Mouse (Mus musculus): ENCODE measurements around the gene Pdxk.
A peak's percentile ranks its signal among the peaks of the same experiment; 100 is the strongest.

Gene Pdxk

GRCm38 (mm10) chr10:78460463-78460862, 4.3 kb downstream of the Pdxk start:
- DNase-seq (ENCODE audit: inconsistent age in 2 of 2, low spot score in 1 of 2), result no peak

DNA sequence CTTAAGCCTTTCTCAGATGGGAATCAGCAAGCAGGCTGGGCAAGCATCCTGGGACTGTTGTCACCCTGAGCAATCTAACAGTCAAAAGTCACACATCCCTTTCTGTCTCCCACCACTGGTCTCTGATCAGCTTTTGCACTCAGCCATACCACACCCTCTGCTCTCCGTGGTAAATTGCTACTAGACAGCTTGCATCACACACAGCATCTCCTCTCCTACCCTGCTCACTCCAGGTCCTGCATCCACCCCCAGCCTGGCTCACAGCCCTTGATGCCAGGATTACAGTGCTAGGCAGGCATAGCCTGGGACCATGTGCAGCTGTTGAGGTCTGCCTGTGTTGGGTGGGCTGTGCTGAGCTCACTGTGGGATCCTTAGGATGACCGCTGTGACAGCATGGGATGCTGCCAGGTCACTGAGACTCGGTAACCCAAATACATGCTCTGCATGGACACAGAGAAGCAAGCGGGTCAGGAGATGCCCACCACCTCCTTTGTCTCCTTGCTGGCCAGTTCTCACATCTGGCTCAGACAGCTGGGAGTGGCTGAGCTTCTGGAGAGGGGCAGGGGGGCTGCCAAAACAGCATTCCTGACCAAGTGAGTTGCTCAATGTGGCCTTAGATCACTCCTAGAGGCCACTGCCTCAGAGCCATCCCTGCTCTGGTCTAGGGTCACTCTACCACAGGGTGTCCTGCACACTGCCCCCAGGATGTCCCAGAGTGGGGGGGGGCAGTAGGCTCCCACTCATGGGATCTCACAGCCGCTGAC, 6.2 kb downstream of the Pdxk start:
- peak in 1 of 2 experiments; percentile 50 for DNase-seq (ENCODE audit: inconsistent age in 2 of 2, low spot score in 1 of 2)

DNA sequence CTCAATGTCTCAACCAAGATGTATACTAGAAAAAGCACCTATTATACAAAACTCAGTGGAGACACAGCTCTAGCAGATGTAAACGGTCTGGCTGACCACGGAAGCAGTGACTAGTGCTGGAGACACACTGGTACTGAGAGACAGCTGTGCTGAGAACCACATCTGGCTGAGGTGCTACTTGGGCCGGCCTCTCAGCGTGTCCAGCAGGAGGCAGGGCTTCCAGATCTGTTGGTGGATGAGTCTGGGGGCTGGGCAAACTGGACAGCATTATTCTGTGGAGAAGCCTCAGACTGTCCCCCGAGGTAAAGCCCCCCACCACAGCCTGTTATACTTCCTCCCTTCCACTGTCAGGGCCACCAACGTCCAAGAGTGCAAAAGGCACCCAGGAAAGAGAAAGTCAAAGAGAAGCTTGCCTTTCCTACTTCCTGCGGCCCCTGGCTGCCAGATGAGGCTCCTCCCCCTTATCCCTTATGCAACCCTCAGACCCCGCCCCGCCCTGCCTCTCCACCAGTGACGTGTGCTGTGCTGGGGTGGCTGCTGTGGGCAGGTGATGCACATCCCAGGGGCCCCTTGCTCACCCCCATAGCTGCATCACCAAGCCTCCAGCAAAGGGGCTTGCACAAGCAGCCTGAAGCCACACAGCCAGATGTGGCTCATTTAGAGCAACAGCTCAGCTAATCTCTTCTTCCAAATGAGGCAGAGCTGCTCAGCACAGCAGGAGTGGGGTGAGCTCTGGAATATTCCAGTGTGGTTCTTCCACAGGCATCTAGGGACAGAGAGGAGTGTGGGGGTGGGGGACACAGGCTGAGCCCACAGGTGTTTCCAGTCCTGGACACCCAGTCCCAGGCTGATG, 7.1 kb downstream of the Pdxk start:
- DNase-seq (ENCODE audit: inconsistent age in 2 of 2, low spot score in 1 of 2), result peak; percentile 66 to 75

DNA sequence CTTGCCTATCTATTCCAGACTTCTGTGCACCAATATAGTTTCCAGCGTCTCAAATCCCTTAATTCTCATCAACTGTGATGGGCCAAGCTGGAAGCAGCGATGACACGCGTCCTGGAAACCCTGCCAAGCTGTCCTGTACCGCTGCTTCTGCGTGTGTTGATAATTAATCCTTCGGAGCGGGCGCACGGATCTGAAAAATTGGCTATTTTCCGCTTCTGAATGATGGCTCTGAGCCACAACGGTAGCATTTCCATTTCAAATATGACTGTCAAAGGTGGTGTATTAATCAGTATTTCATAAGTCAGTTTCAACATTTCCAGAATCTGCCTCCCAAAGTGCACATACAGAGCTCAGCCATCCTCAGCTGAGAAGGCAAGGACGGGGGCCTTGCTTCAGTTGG, 8.1 kb downstream of the Pdxk start:
- no peak for DNase-seq (ENCODE audit: inconsistent age in 2 of 2, low spot score in 1 of 2)

- peak; percentile 81 to 82 for DNase-seq (ENCODE audit: inconsistent age in 2 of 2, low spot score in 1 of 2)
Measured at GRCm38 (mm10) chr10:78452641-78453040, 12.1 kb downstream of the Pdxk start.

- no peak for DNase-seq (ENCODE audit: inconsistent age in 2 of 2, low spot score in 1 of 2)
Measured at GRCm38 (mm10) chr10:78450761-78451160, 14.0 kb downstream of the Pdxk start.

- no peak for DNase-seq (ENCODE audit: inconsistent age in 2 of 2, low spot score in 1 of 2)
Measured at GRCm38 (mm10) chr10:78447396-78447795, 17.4 kb downstream of the Pdxk start.

GRCm38 (mm10) chr10:78446195-78446594, 18.6 kb downstream of the Pdxk start:
- peak in 1 of 2 experiments; percentile 67 for DNase-seq (ENCODE audit: inconsistent age in 2 of 2, low spot score in 1 of 2)

DNA sequence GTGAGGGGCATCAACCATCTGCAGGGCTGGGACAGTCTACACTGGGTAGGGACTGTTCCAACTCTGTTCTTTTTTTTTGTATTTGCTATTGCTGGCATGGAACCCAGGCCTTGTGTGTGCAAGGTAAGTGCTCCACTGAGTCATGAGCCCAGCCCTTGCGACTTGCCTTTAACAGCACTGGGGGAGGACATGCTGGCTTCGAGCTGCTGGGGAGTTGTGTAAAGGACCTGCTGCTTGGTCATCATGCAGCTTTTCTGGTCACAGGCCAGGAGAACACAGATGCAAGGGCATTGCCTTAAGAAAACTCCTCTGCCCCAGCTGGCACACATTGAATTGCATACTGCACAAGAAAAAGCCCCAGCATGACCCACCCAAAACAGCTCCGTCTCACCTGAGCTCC, 22.5 kb downstream of the Pdxk start:
- DNase-seq (ENCODE audit: inconsistent age in 2 of 2, low spot score in 1 of 2), result peak in 1 of 2 experiments; percentile 65

DNA sequence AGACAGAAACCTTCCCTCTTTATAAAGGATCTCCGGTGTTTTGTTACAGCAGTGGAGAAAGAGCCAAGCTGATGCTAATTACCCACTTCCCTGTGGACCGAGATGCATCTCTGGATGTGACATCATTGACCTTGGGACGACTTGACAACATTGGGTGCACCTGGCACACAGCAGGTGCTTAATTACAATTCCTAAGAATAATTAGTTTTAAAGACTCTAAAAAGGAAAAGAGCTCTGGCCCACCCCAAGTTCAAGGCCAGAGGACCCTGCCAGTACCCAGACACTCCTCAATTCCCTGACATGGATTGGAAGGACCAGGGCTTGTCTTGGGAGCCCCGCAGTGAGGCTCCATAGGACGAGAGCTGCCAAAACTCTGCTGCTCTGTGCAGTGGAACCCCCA, 23.2 kb downstream of the Pdxk start:
- DNase-seq (ENCODE audit: inconsistent age in 2 of 2, low spot score in 1 of 2), result no peak

GRCm38 (mm10) chr10:78440812-78441211, 24.0 kb downstream of the Pdxk start:
- DNase-seq (ENCODE audit: inconsistent age in 2 of 2, low spot score in 1 of 2), result peak in 1 of 2 experiments; percentile 60

DNA sequence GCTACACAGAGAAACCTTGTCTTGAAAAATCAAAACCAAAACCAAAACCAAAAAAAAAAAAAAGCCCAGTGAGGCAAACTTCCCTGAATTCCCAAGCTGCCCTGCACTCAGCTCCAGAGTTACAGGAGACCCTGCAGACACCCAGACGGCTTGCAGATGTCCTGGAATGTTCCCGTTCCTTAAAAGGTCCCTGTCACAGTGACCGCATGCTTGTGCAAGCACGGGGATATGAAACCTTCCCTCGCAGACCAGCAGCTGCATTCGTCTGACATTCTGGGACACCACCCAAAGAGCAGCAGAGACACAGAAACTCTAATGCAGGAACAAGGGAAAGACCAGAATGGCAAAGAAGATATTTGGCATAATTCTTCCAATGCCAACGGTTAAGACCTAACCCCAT, 24.8 kb downstream of the Pdxk start:
- DNase-seq (ENCODE audit: inconsistent age in 2 of 2, low spot score in 1 of 2), result no peak

DNA sequence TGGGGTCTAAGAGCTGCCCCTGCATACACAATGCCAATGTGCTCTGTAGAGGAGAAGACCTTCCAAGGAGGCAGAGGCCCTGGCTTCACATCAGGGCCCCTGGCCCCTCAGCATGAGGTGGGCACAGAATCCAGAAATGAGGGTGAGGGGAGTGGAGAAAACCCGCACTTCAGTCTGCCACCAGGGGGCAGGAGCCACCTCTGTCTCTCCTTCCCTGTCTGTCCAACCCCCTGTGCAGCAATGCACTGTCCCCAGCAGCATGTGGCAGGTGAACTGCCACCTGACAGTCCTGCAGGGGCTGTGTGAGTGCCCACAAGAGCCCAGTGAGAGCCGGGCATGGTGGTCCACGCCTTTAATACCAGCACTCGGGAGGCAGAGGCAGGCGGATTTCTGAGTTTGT, 25.2 kb downstream of the Pdxk start:
- DNase-seq (ENCODE audit: inconsistent age in 2 of 2, low spot score in 1 of 2), result peak in 1 of 2 experiments; percentile 55

DNA sequence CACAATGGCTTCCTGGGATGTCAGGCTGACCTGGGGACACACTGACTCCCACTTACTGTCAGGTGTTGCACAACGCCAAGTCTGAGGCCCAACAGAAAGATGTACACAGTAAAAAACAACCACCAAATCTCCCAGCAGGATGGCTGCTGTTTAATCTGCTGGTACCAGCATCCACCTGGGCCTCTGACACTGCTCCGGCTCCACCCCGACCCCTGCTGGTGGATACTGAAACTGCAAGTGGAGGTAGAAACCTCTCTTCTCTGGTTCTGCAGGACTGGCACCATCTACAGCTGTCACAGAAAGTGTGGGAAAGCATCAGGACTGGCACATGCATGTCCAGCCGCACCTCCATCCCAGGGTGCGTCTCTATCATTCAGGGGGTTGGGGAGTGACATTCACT, 26.7 kb downstream of the Pdxk start:
- peak; percentile 77 to 93 for DNase-seq (ENCODE audit: inconsistent age in 2 of 2, low spot score in 1 of 2)

GRCm38 (mm10) chr10:78432853-78433252, 31.9 kb downstream of the Pdxk start:
- no peak for DNase-seq (ENCODE audit: inconsistent age in 2 of 2, low spot score in 1 of 2)

- no peak for DNase-seq (ENCODE audit: inconsistent age in 2 of 2, low spot score in 1 of 2)
Measured at GRCm38 (mm10) chr10:78429776-78430175, 35.0 kb downstream of the Pdxk start.

DNA sequence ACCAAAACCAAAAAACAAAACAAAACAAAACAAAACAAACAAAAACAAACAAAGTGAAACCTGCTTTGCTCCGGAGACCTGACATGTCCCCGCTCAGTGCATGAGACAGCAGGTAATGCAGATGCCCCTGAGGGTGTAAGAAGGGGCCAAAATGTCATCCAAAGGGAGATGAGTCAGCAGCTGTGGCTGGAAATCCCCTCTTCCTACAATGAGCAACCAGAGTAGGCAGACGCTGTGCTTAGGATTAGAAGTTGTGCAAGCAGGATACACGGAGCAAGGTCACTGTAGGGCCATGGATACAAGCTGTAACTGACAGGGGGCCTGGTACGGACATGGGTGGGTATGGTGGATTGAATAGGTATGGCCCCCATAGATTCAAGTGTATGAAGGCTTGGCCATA, 35.6 kb downstream of the Pdxk start:
- DNase-seq (ENCODE audit: inconsistent age in 2 of 2, low spot score in 1 of 2), result peak; percentile 62 to 72

DNA sequence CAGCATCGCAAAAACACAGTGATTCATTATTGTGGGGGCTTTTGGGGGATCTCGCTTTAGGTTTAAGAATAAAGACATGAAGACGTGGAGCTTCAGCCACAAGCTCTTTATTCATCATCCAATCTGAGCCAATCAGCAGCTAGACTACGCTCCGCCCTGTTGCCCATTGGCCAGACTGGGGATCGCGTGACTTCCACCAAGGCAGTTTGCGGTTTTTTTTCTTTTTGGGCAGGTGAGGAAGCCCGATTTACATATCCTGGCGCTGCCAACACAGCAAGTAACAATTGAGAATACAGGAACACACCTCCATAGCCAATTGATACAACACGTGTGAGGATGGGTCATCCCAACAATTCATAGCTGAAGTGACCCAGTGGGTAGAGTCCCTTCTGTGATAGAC, 36.7 kb downstream of the Pdxk start:
- DNase-seq (ENCODE audit: inconsistent age in 2 of 2, low spot score in 1 of 2), result no peak

- peak; percentile 51 to 75 for DNase-seq (ENCODE audit: inconsistent age in 2 of 2, low spot score in 1 of 2)
Measured at GRCm38 (mm10) chr10:78426117-78426735, 38.5 kb downstream of the Pdxk start.

- DNase-seq (ENCODE audit: inconsistent age in 2 of 2, low spot score in 1 of 2), result peak; percentile 90 to 95
Measured at GRCm38 (mm10) chr10:78425181-78426041, 39.4 kb downstream of the Pdxk start, which contains the start of gene Cstb. Gene Cstb, plus strand, starts transcription at chr10:78425669.

- no peak for DNase-seq (ENCODE audit: inconsistent age in 2 of 2, low spot score in 1 of 2)
Measured at GRCm38 (mm10) chr10:78422614-78423013, 42.2 kb downstream of the Pdxk start.
